Mouse (Mus musculus) small intestine, adult 2 months (tissue): ENCODE results near the gene Egfem1.

Source experiments
- CTCF ChIP-seq: fragments of 200-500 bp; IDR thresholded peaks from 2 replicates; pipeline ENCODE4 v1.5.1; 2012; ENCODE audit warnings: low read depth, mild to moderate bottlenecking, control low read depth, inconsistent platforms, low read length, moderate library complexity, mixed read lengths; ENCODE audit not compliant: insufficient replicate concordance, insufficient read length; ENCODE audit errors: extremely low read depth
- POLR2A ChIP-seq: fragments of 200-500 bp; IDR thresholded peaks from 2 replicates; pipeline ENCODE4 v1.6.1; 2012; ENCODE audit warnings: low read depth, mild to moderate bottlenecking, control low read depth, inconsistent platforms, low read length, moderate library complexity

GRCm38 (mm10) chr3:29236517-29236916 is 154.7 kb downstream of the Egfem1 start:
- TF ChIP-seq CTCF = no peak
- TF ChIP-seq POLR2A = no peak
